Mouse (Mus musculus) stomach, embryonic 16.5 days (tissue): ENCODE results near the gene Gata5. TPM values are rescaled to one million over a fixed set of nuclear protein-coding genes. Genes with fewer than 3 reads are reported as not detected.

Source experiments
- ATAC-seq: fragments of 200-750 bp; cut with Nextera tagmentation; 2 replicates; pipeline ENCODE4 v1.8.0; 2017; ENCODE audit warnings: moderate number of reproducible peaks, moderate TSS enrichment; ENCODE audit not compliant: insufficient read depth, low FRiP score
- H3K27ac ChIP-seq: fragments of 300-500 bp; sonication (generic); 2 replicates; pipeline ENCODE4 v1.5.1; 2014; ENCODE audit warnings: low read length
- H3K27me3 ChIP-seq: fragments of 300-500 bp; sonication (generic); 2 replicates; pipeline ENCODE4 v1.6.1; 2014; ENCODE audit warnings: low read length, control low read depth, mixed read lengths; ENCODE audit not compliant: control insufficient read depth, insufficient read depth
- H3K36me3 ChIP-seq: fragments of 300-500 bp; sonication (generic); 2 replicates; pipeline ENCODE4 v1.6.1; 2014; ENCODE audit warnings: low read length; ENCODE audit not compliant: control insufficient read depth, insufficient read depth
- H3K4me1 ChIP-seq: fragments of 300-500 bp; sonication (generic); 2 replicates; pipeline ENCODE4 v1.6.1; 2014; ENCODE audit warnings: low read length, control low read depth, mixed read lengths; ENCODE audit not compliant: control insufficient read depth, insufficient read depth
- H3K4me2 ChIP-seq: fragments of 300-500 bp; sonication (generic); 2 replicates; pipeline ENCODE4 v1.6.1; 2014; ENCODE audit warnings: low read depth, low read length, mixed read lengths
- H3K4me3 ChIP-seq: fragments of 300-500 bp; sonication (generic); replicated peaks from 2 replicates; pipeline ENCODE4 v1.5.1; 2014; ENCODE audit warnings: mild to moderate bottlenecking, low read length
- H3K9ac ChIP-seq: fragments of 300-500 bp; sonication (generic); 2 replicates; pipeline ENCODE4 v1.6.1; 2014; ENCODE audit warnings: low read length
- H3K9me3 ChIP-seq: fragments of 300-500 bp; sonication (generic); replicated peaks from 2 replicates; pipeline ENCODE4 v1.6.1; 2016; ENCODE audit warnings: low read length, control low read depth; ENCODE audit not compliant: control insufficient read depth
- WGBS: fragments of 180-500 bp; shearing (Covaris S2); extraction: QIAGEN DNeasy Blood & Tissue Kit; methylation state at CpG from one replicate; pipeline ENCODE4 v1.1.7; 2014; 5-methylcytosine and 5-hydroxymethylcytosine counted together
- polyA plus RNA-seq: library from polyadenylated mRNA; unstranded; fragments of >200 nt; fragmentation: Nextera tagmentation; extraction: Ambion mirVana; gene quantifications from 2 replicates; pipeline ENCODE4 v1.2.1, GENCODE M21; 2015

Gata5 gene
- polyA plus RNA-seq, 1 experiment from 2014 or later: 5.6 TPM

GRCm38 (mm10) chr2:180322674-180323355, 11.7 kb downstream of the Gata5 start:
- H3K9me3 ChIP-seq: no peaks in the 10 kb centered on the region
- H3K4me3 ChIP-seq: no peak overlapping the region
- WGBS: 17% methylated on average over 14 of the region's 14 CpGs
- peaks cover 10% of the 10 kb centered on the region for H3K4me1 ChIP-seq
- no peaks in the 10 kb centered on the region for H3K27me3 ChIP-seq
- peak overlapping the region; percentile 25; the same call in 1 of the 2 replicates for H3K4me2 ChIP-seq
- no peaks in the 10 kb centered on the region for H3K36me3 ChIP-seq
- H3K9ac ChIP-seq: 0 out of 2 replicates have a peak overlapping the region, but pooled peaks have one; percentile 16
- H3K27ac ChIP-seq: 0 out of 2 replicates have a peak overlapping the region, but pooled peaks have one; percentile 8
- ATAC-seq: peak; percentile 74; the same call in 1 of the 2 replicates

- 79% methylated on average over 4 of the region's 4 CpGs for WGBS
- Histone ChIP-seq H3K27ac (no peak overlapping the region), H3K9me3 (no peaks in the 10 kb centered on the region), H3K4me2 (no peak overlapping the region), H3K4me3 (no peak overlapping the region), H3K4me1 (peaks cover 10% of the 10 kb centered on the region), H3K27me3 (no peaks in the 10 kb centered on the region), H3K36me3 (no peaks in the 10 kb centered on the region), H3K9ac (no peak overlapping the region)
- no peak for ATAC-seq
Measured at GRCm38 (mm10) chr2:180320216-180320615, 14.3 kb downstream of the Gata5 start.

GRCm38 (mm10) chr2:180317591-180317990, 16.9 kb downstream of the Gata5 start:
- Histone ChIP-seq H3K4me3 (no peak overlapping the region), H3K4me1 (peaks cover 3% of the 10 kb centered on the region), H3K36me3 (no peaks in the 10 kb centered on the region), H3K27me3 (no peaks in the 10 kb centered on the region), H3K9ac (no peak overlapping the region; the same call in 1 of the 2 replicates), H3K27ac (no peak overlapping the region), H3K9me3 (no peaks in the 10 kb centered on the region), H3K4me2 (no peak overlapping the region)
- 78% methylated on average over 7 of the region's 7 CpGs for WGBS
- ATAC-seq: no peak

- H3K27me3 ChIP-seq: no peaks in the 10 kb centered on the region
- H3K4me3 ChIP-seq: no peak overlapping the region
- 82% methylated on average over 2 of the region's 2 CpGs for WGBS
- no peak for ATAC-seq
- no peak overlapping the region for H3K27ac ChIP-seq
- H3K4me1 ChIP-seq: no peaks in the 10 kb centered on the region
- no peaks in the 10 kb centered on the region for H3K9me3 ChIP-seq
- no peaks in the 10 kb centered on the region for H3K36me3 ChIP-seq
- no peak overlapping the region for H3K9ac ChIP-seq
- H3K4me2 ChIP-seq: no peak overlapping the region
Measured at GRCm38 (mm10) chr2:180314292-180314691, 20.2 kb downstream of the Gata5 start.

- Histone ChIP-seq H3K27ac (no peak overlapping the region), H3K36me3 (no peaks in the 10 kb centered on the region), H3K9me3 (no peaks in the 10 kb centered on the region), H3K9ac (no peak overlapping the region), H3K27me3 (no peaks in the 10 kb centered on the region), H3K4me1 (no peaks in the 10 kb centered on the region), H3K4me3 (no peak overlapping the region), H3K4me2 (no peak overlapping the region)
- no peak for ATAC-seq
- 69% methylated on average over 4 of the region's 4 CpGs for WGBS
Measured at GRCm38 (mm10) chr2:180311147-180311546, 23.4 kb downstream of the Gata5 start.

- no peak for ATAC-seq
- H3K4me3 ChIP-seq: no peak overlapping the region
- 53% methylated on average over 2 of the region's 2 CpGs for WGBS
Measured at GRCm38 (mm10) chr2:180307680-180308079, 26.8 kb downstream of the Gata5 start.

GRCm38 (mm10) chr2:180306423-180307168, 27.9 kb downstream of the Gata5 start:
- 44% methylated on average over 8 of the region's 8 CpGs for WGBS
- no peaks in the 10 kb centered on the region for H3K27me3 ChIP-seq
- peak overlapping the region; percentile 39; the same call in 1 of the 2 replicates for H3K27ac ChIP-seq
- H3K4me2 ChIP-seq: no peak overlapping the region
- ATAC-seq: peak; percentile 77; the same call in 1 of the 2 replicates
- no peak overlapping the region for H3K9ac ChIP-seq
- H3K4me1 ChIP-seq: no peaks in the 10 kb centered on the region
- H3K9me3 ChIP-seq: no peaks in the 10 kb centered on the region
- H3K36me3 ChIP-seq: no peaks in the 10 kb centered on the region
- no peak overlapping the region for H3K4me3 ChIP-seq

More at GRCm38 (mm10) chr2:180307680-180308079, 26.8 kb downstream of the Gata5 start:
- H3K4me1 ChIP-seq: no peaks in the 10 kb centered on the region
- H3K36me3 ChIP-seq: no peaks in the 10 kb centered on the region
- H3K27me3 ChIP-seq: no peaks in the 10 kb centered on the region
- H3K9ac ChIP-seq: no peak overlapping the region
- H3K27ac ChIP-seq: no peak overlapping the region
- no peak overlapping the region for H3K4me2 ChIP-seq
- H3K9me3 ChIP-seq: no peaks in the 10 kb centered on the region

- Histone ChIP-seq H3K4me1 (no peaks in the 10 kb centered on the region), H3K36me3 (no peaks in the 10 kb centered on the region), H3K4me2 (no peak overlapping the region), H3K4me3 (no peak overlapping the region), H3K27me3 (no peaks in the 10 kb centered on the region), H3K9me3 (no peaks in the 10 kb centered on the region), H3K27ac (no peak overlapping the region), H3K9ac (no peak overlapping the region)
- 72% methylated on average over 2 of the region's 2 CpGs for WGBS
- no peak for ATAC-seq
Measured at GRCm38 (mm10) chr2:180306009-180306408, 28.5 kb downstream of the Gata5 start.

GRCm38 (mm10) chr2:180305490-180305889, 29.0 kb downstream of the Gata5 start:
- ATAC-seq: no peak
- H3K4me1 ChIP-seq: no peaks in the 10 kb centered on the region
- H3K9me3 ChIP-seq: no peaks in the 10 kb centered on the region
- no peaks in the 10 kb centered on the region for H3K36me3 ChIP-seq
- no peak overlapping the region for H3K27ac ChIP-seq
- no peak overlapping the region for H3K4me3 ChIP-seq
- no peaks in the 10 kb centered on the region for H3K27me3 ChIP-seq
- no peak overlapping the region for H3K9ac ChIP-seq
- WGBS: 81% methylated on average over 3 of the region's 3 CpGs
- no peak overlapping the region for H3K4me2 ChIP-seq
